Mouse (Mus musculus) brain, embryonic 14.5 days (tissue): Measurements from ENCODE around the gene Gm26657.

Source experiments
- CTCF ChIP-seq: fragments of 200-500 bp; IDR thresholded peaks from 2 replicates; pipeline ENCODE4 v1.5.1; 2012; ENCODE audit warnings: inconsistent platforms, mild to moderate bottlenecking, moderate library complexity, borderline replicate concordance; ENCODE audit not compliant: insufficient read depth, insufficient read length; ENCODE audit errors: extremely low read depth
- POLR2A ChIP-seq: fragments of 200-500 bp; IDR thresholded peaks from 2 replicates; pipeline ENCODE4 v1.6.1; 2012; ENCODE audit warnings: mild to moderate bottlenecking, inconsistent platforms, borderline replicate concordance; ENCODE audit not compliant: poor library complexity, insufficient read depth, insufficient read length, severe bottlenecking; ENCODE audit errors: extremely low read depth

- no peak for TF ChIP-seq CTCF
- no peak for TF ChIP-seq POLR2A
Measured at GRCm38 (mm10) chr4:56696401-56696800, 43.5 kb upstream of the Gm26657 start.
